Mouse (Mus musculus) thymus, adult 2 months (tissue): Measurements from ENCODE around the gene Ap3s2.

Source experiments
- CTCF ChIP-seq: fragments of 200-500 bp; IDR thresholded peaks from 2 replicates; pipeline ENCODE4 v1.5.1; 2012; ENCODE audit warnings: mild to moderate bottlenecking, control low read depth, low read length, moderate library complexity, borderline replicate concordance; ENCODE audit not compliant: control insufficient read depth, poor library complexity, insufficient read depth; ENCODE audit errors: extremely low read depth
- POLR2A ChIP-seq: fragments of 200-500 bp; IDR thresholded peaks from 2 replicates; pipeline ENCODE4 v1.6.1; 2012; ENCODE audit warnings: mild to moderate bottlenecking, low read length, control low read depth, moderate library complexity; ENCODE audit not compliant: control insufficient read depth, poor library complexity, insufficient read depth; ENCODE audit errors: extremely low read depth

DNA sequence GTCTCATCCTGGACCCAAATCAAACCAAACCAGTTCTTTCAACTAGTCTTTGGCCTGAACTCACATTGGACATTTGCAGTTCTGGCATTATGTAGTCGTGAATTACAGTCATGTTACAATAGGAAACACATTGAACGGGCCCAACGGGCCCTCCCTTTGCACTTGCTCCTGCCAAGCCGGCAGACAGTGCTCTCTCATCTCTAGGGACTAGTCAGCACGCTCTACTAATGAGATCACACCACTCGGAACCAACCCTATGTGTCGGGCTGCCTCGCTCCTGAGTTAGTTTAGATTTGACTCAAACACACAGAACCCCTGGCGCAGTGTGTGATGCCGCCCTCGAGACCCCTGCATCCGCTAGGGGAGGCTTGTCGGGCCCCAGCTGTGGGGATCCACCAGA lies 52.6 kb downstream of the Ap3s2 start:
- no peak for TF ChIP-seq POLR2A
- TF ChIP-seq CTCF: no peak
